Mouse (Mus musculus) liver, postnatal 0 days (tissue): ENCODE results near the gene Ncstn. TPM values are rescaled to one million over a fixed set of nuclear protein-coding genes. Genes with fewer than 3 reads are reported as not detected.

Experiments used
- ATAC-seq: fragments of 200-750 bp; cut with Nextera tagmentation; 2 replicates; pipeline ENCODE4 v1.8.0; 2017; ENCODE audit warnings: mild to moderate bottlenecking, moderate library complexity
- DNase-seq: peaks from one replicate; pipeline ENCODE4 v3.0.0-alpha.2; 2016
- H3K27ac ChIP-seq: fragments of 300-500 bp; sonication (generic); 2 replicates; pipeline ENCODE4 v1.5.1; 2014; ENCODE audit warnings: antibody characterized with exemption, moderate library complexity, mild to moderate bottlenecking, low read depth
- H3K27me3 ChIP-seq: fragments of 300-500 bp; sonication (generic); 2 replicates; pipeline ENCODE4 v1.6.1; 2014; ENCODE audit warnings: low read length, control low read depth, mixed read lengths; ENCODE audit not compliant: insufficient read depth
- H3K36me3 ChIP-seq: fragments of 300-500 bp; sonication (generic); replicated peaks from 2 replicates; pipeline ENCODE4 v1.6.1; 2014; ENCODE audit warnings: mild to moderate bottlenecking, control low read depth, low read length, moderate library complexity, mixed read lengths; ENCODE audit not compliant: insufficient read depth
- H3K4me1 ChIP-seq: fragments of 300-500 bp; sonication (generic); 2 replicates; pipeline ENCODE4 v1.6.1; 2014; ENCODE audit warnings: antibody characterized with exemption, mild to moderate bottlenecking, control low read depth; ENCODE audit not compliant: insufficient read depth
- H3K4me2 ChIP-seq: fragments of 300-500 bp; sonication (generic); 2 replicates; pipeline ENCODE4 v1.6.1; 2014; ENCODE audit warnings: low read depth, mild to moderate bottlenecking, low read length, moderate library complexity, mixed read lengths
- H3K4me3 ChIP-seq: fragments of 300-500 bp; sonication (generic); 2 replicates; pipeline ENCODE4 v1.5.1; 2014; ENCODE audit warnings: low read depth, low read length
- H3K9ac ChIP-seq: fragments of 300-500 bp; sonication (generic); replicated peaks from 2 replicates; pipeline ENCODE4 v1.6.1; 2014; ENCODE audit warnings: mild to moderate bottlenecking, moderate library complexity
- H3K9me3 ChIP-seq: fragments of 300-500 bp; sonication (generic); 2 replicates; pipeline ENCODE4 v1.6.1; 2016; ENCODE audit warnings: mild to moderate bottlenecking, control low read depth, low read length, mixed read lengths
- CTCF ChIP-seq: sonication (generic); IDR thresholded peaks from 2 replicates; pipeline ENCODE4 v1.5.1; 2016; ENCODE audit warnings: antibody characterized with exemption, low read depth
- EP300 ChIP-seq: IDR thresholded peaks from 2 replicates; pipeline ENCODE4 v1.6.1; 2016; ENCODE audit warnings: antibody characterized with exemption, low read depth, mild to moderate bottlenecking
- WGBS: fragments of 180-500 bp; shearing (Covaris S2); extraction: QIAGEN DNeasy Blood & Tissue Kit; methylation state at CpG from one replicate; pipeline ENCODE4 v1.1.7; 2014; ENCODE audit not compliant: insufficient replicate concordance; 5-methylcytosine and 5-hydroxymethylcytosine counted together
- polyA plus RNA-seq: library from polyadenylated mRNA; unstranded; fragments of >200 nt; fragmentation: Nextera tagmentation; extraction: Ambion mirVana; gene quantifications from 2 replicates; pipeline ENCODE4 v1.2.1, GENCODE M21; 2015

Gene Ncstn
- polyA plus RNA-seq, 1 experiment from 2014 or later: 41.8 TPM

DNA sequence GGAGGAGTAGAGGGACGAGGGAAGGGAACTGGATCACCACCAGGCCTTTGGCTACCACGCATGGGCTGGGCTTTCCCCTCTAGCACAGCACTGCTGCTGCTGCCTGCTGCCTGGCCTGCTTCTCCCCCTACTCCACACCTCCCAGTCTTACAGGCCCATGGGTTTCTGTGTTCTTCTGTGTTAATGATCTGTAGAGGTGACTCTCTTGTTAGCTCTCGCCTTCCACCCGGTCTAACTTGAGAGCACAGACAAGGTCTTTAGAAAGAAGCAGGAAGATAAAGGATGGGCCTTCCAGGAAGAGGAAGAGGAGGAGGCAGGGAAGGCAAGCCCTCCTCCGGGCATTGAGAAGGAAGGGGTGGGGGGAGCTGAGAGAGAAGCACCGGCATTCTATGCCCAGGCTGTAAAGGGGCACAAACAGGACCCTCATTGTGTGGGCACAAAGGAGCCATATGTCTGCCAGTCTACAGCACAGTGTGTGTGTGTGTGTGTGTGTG lies 34.3 kb downstream of the Ncstn start:
- no peaks in the 10 kb centered on the region for H3K36me3 ChIP-seq
- H3K9ac ChIP-seq: no peak overlapping the region
- H3K27me3 ChIP-seq: peaks cover 22% of the 10 kb centered on the region
- ATAC-seq: no peak
- DNase-seq: no peak
- no peaks in the 10 kb centered on the region for H3K9me3 ChIP-seq
- 27% methylated on average over 6 of the region's 6 CpGs for WGBS
- H3K4me2 ChIP-seq: peak overlapping the region; percentile 26; the same call in 1 of the 2 replicates
- H3K4me3 ChIP-seq: no peak overlapping the region
- no peaks in the 10 kb centered on the region for H3K4me1 ChIP-seq
- H3K27ac ChIP-seq: no peak overlapping the region
- no peak for TF ChIP-seq EP300

DNA sequence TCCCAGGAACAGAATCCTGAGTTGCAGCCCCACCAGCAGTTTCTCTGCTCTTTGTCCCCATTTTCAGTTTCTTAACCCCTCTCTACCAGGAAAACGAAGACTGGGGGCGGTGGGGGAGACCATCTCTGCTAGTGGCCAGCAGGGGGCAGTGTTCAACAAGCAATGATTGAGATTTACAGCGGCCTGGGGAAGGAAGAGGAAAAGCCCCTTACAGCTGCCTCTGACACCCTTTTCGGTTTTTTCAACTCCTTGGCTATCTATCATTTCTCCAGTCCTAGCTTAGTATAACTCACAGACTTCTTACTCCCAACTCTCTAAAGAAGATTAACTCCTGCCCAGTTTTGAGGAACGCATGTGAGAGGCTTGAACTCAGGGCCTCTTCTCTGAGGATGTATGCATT lies 35.7 kb downstream of the Ncstn start:
- H3K27ac ChIP-seq: no peak overlapping the region
- TF ChIP-seq EP300: no peak
- TF ChIP-seq CTCF: peak; percentile 89
- no peaks in the 10 kb centered on the region for H3K36me3 ChIP-seq
- DNase-seq: peak; percentile 77
- H3K4me1 ChIP-seq: no peaks in the 10 kb centered on the region
- no peaks in the 10 kb centered on the region for H3K9me3 ChIP-seq
- no peak overlapping the region for H3K4me3 ChIP-seq
- no peak overlapping the region for H3K4me2 ChIP-seq
- H3K27me3 ChIP-seq: peaks cover 9% of the 10 kb centered on the region
- ATAC-seq: peak; percentile 36; the same call in 1 of the 2 replicates
- no peak overlapping the region for H3K9ac ChIP-seq
- WGBS: 12% methylated on average over 5 of the region's 5 CpGs

GRCm38 (mm10) chr1:172046410-172046809 lies 36.2 kb downstream of the Ncstn start:
- no peak overlapping the region for H3K4me2 ChIP-seq
- no peak overlapping the region for H3K27ac ChIP-seq
- H3K9me3 ChIP-seq: no peaks in the 10 kb centered on the region
- TF ChIP-seq EP300 (no peak), CTCF (no peak)
- WGBS: 63% methylated on average over 8 of the region's 8 CpGs
- no peaks in the 10 kb centered on the region for H3K36me3 ChIP-seq
- ATAC-seq: no peak
- H3K4me3 ChIP-seq: no peak overlapping the region
- H3K4me1 ChIP-seq: no peaks in the 10 kb centered on the region
- H3K27me3 ChIP-seq: peaks cover 3% of the 10 kb centered on the region; the same call in 1 of the 2 replicates
- no peak overlapping the region for H3K9ac ChIP-seq
- DNase-seq: no peak

DNA sequence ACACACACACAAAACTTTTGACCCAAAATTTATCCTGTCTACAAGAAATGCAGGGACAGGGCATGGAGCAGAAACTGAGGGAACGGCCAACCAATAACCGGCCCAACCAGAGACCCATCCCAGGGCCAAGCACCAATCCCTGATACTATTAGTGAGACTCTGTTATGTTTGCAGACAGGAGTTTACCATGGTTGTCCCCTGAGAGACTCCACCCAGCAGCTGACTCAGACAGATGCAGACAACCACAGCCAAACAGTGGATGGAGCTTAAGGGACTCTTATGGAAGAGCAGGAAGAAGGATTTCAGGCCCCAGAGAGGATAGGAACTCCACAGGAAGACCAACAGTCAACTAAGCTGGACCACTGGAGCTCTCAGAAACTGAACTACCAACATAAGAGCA lies 52.7 kb downstream of the Ncstn start:
- no peak for ATAC-seq
- H3K4me2 ChIP-seq: no peak overlapping the region

DNA sequence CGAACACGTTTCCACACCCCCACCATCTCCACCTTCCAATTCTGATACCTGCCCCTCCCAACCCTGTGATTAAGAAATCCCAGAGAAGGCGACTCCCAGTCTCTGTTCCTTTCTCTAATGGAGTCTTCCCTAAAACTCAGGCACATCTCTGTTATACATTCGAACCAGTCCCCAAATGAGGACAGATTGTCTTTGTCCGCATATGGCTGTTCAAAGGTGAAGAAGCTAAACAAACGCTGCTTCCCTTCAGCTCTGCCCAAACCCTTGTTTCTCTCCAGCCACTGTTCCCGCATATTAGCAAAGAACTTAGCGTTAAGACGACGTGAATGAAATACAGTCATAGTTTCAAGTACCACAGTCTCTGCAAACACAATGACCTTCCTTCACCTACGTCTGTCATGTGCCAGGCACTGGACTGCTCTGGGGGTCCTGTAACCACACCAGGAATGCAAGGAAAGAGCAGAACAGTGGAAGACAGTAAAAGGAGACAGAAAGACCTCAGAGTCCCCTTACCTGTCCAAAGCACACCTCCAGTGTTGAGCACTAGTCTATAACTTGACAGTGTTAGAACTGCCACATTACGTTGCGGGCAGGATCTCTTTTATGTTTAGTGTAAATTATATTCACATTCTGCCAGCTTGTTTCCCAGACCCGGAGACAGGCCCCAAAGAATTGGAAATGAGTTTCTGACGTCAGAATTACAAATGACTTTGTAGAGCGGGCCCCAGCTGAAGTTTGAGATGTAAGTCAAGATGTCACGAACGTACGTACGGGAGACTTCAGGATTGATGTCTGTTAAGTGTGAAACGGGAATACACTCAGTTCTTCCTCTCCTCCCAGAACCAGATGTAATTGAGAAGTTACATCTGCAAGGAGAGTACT lies 54.0 kb downstream of the Ncstn start, which contains the start of gene Vangl2:
TSS of gene Vangl2 (minus strand) at position 51 of the 882 bp plus-strand sequence.
- no peak for DNase-seq
- Histone ChIP-seq H3K9ac (peak within 1 kb of the TSS; percentile 76), H3K9me3 (no peaks in the 10 kb centered on the region), H3K27ac (no peak within 1 kb of the TSS), H3K27me3 (no peaks in the 10 kb centered on the region), H3K4me1 (peaks cover 7% of the 10 kb centered on the region), H3K4me2 (peak within 1 kb of the TSS; percentile 87), H3K36me3 (no peaks in the 10 kb centered on the region), H3K4me3 (peak within 1 kb of the TSS; percentile 76)
- TF ChIP-seq CTCF (no peak), EP300 (no peak)
- 71% methylated on average over 21 of the region's 21 CpGs for WGBS
- ATAC-seq: no peak

More for the DNA sequence above, 52.7 kb downstream of the Ncstn start:
- WGBS: 85% methylated on average over 2 of the region's 2 CpGs
- no peak for TF ChIP-seq CTCF
- TF ChIP-seq EP300: no peak
- no peaks in the 10 kb centered on the region for H3K9me3 ChIP-seq
- peaks cover 7% of the 10 kb centered on the region for H3K4me1 ChIP-seq
- H3K27ac ChIP-seq: no peak overlapping the region
- no peak overlapping the region for H3K4me3 ChIP-seq
- no peaks in the 10 kb centered on the region for H3K36me3 ChIP-seq
- no peak for DNase-seq
- H3K9ac ChIP-seq: no peak overlapping the region
- H3K27me3 ChIP-seq: no peaks in the 10 kb centered on the region

DNA sequence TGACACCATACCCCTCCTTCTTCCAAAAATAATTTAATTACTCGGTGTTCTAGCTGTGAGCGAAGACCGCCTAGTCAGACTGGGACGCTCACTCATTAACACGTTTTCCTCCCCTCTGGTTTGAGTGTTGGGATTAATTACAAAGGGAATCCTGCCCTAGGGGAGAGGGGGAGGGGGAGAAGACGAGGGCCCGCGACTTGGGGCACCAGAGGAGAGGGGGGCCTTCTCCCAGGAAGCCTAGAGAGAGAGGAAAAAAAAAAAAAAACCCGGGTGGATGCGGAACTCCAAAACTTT lies 54.8 kb downstream of the Ncstn start:
- Histone ChIP-seq H3K9ac (peak overlapping the region; percentile 76), H3K4me3 (0 out of 2 replicates have a peak overlapping the region, but pooled peaks have one; percentile 76), H3K27ac (no peak overlapping the region), H3K4me1 (peaks cover 7% of the 10 kb centered on the region), H3K36me3 (no peaks in the 10 kb centered on the region), H3K9me3 (no peaks in the 10 kb centered on the region), H3K27me3 (no peaks in the 10 kb centered on the region), H3K4me2 (peak overlapping the region; percentile 87)
- TF ChIP-seq CTCF (no peak), EP300 (no peak)
- 60% methylated on average over 10 of the region's 10 CpGs for WGBS
- ATAC-seq: no peak
- DNase-seq: no peak
